Comparison of ENCODE assay signal across 8 mouse cellular contexts in the genomic region with DNA sequence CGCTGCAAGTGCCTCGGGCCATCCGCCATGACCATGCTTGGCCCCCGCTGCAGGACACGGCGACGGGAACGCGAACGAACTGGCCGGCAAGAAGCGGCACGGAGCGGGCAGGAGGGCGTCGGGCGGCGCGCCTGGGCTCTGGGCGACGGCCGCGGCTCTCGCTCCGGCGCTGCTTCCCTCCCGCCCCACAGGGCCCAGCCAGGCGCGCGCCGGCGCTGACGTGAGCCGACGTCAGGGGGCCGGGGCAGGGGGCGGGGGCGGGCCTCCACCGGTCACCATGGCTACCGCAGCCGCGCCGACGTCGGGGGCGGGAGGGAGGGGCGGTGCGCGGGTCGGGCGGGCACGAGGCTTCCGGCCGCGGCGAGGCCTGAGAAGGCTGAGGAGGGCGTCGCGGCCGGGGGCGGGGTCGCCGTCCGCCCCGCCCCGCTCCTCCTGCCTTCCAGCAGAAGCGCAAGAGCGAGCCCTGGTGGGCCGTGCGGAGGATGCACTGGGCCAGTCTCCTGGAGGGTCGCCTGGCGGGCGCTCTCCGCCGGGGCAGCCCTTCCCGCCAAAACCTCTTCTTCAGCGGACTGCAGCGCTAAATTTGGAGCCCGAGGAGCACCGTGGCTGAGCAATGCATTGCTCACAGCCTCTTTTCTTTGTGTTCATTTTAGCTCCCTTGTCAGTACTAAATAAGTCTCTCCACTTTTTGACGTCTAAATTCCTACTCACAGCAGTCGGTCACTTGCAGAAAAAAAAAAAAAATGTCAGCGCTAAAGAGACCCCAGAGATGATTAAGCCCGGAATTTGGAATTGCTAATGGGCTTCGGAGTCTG. TPM values are rescaled to one million over a fixed set of nuclear protein-coding genes. Genes with fewer than 3 reads are reported as not detected.
DNase-seq lines count a peak whose midpoint lies in the region; ATAC-seq lines count a peak whose summit lies in the region.

A gene (minus strand): TSS at position 233 of the 815 bp plus-strand sequence.

- intact Hi-C loops in gastrocnemius, postnatal 14 days (cut with DNase I; ENCODE audit: low total_unique reads), result loop anchor here (1.0 kb wide), 1 partner anchor 160 kb away; no protein-coding TSS in a partner anchor
- intact Hi-C loops in left cerebral cortex, postnatal 14 days (cut with DNase I), result loop anchor here (1.0 kb wide), 1 partner anchor 160 kb away; no protein-coding TSS in a partner anchor

- peak; percentile 91 for DNase-seq in adipocyte (ENCODE audit: low spot score)
- DNase-seq in embryo, embryonic 10 days (ENCODE audit: low spot score), result peak; percentile 94
- peak; percentile 93 for DNase-seq in gastrocnemius, postnatal 14 days
- peak; percentile 80 to 86 for DNase-seq in left cerebral cortex, postnatal 14 days (ENCODE audit: low spot score in 2 of 2)
- peak; percentile 97 for DNase-seq in mesoderm, embryonic 11.5 days (ENCODE audit: low read depth, low spot score)
- peak; percentile 78 to 84 for DNase-seq in right cerebral cortex, postnatal 36 days (ENCODE audit: low spot score in 2 of 2)
- DNase-seq in yolk sac, embryonic 10.5 days (ENCODE audit: low spot score), result peak; percentile 94

- ATAC-seq in inflammation-experienced regulatory T-cells, adult 6 months, result peak; percentile 84

RNA-seq across cellular contexts. Expression of the gene that starts here (rescaled TPM):
- 10 to 100 TPM; 12.0 to 13.3 TPM for total RNA-seq in gastrocnemius, postnatal 14 days (2021)
- polyA plus RNA-seq in inflammation-experienced regulatory T-cells, adult 6 months (2017; shearing (Covaris generic)), result 10 to 100 TPM; 14.7 to 30.3 (median 15.8) TPM
- total RNA-seq in left cerebral cortex, postnatal 14 days (2021), result 10 to 100 TPM; 49.0 to 54.6 TPM

Comparison
In these comparisons a context has a peak if more than half of its experiments do, and no peak if none do; other contexts are left out.
1. Peak in every context shown above with its lines: DNase-seq and ATAC-seq.